Mouse (Mus musculus) liver, adult (tissue): ENCODE results near the gene Vmn1r76.

Source experiments
- GATA4 ChIP-seq: IDR thresholded peaks from 2 replicates; pipeline ENCODE4 v1.6.1; 2014; ENCODE audit warnings: mild to moderate bottlenecking, low read length; ENCODE audit not compliant: insufficient replicate concordance

Vmn1r76 gene

DNA sequence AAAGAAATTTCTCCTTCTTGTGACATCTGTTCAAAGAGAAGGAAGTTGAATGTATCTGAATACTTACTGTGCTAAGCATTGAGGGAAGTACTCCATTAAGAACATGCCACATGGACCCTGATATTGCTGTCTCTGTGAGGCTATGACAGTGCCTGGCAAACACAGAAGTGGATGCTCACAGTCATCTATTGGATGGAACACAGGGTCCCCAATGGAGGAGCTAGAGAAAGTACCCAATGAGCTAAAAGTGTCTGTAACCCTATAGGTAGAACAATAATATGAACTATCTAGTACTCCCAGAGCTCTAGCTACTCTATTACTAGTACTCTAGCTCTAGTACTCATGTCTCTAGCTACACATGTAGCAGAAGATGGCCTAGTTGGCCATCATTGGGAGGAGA lies at the start of gene Vmn1r76:
Vmn1r76 (minus strand) TSS at position 101 of the 400 bp plus-strand sequence.
- TF ChIP-seq GATA4: no peak

DNA sequence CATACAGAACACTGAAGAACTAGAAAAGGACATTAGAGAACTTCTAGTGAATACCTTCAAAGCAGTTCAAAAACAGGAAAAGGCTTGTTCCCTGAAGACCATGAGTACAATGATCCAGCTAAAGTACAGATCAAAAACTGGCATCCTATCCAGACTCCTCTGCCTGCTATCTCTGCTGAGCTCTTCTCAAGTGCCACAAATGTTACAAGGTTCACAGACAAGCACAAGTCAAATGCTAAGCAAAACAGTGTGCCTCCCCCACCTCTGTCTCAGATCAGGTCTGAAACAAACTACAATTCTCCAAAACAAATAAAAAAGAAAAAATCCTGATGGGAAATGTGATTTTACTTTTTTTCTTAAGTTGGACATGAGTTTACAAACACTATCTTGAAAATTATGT lies 34.6 kb upstream of the Vmn1r76 start:
- no peak for TF ChIP-seq GATA4

DNA sequence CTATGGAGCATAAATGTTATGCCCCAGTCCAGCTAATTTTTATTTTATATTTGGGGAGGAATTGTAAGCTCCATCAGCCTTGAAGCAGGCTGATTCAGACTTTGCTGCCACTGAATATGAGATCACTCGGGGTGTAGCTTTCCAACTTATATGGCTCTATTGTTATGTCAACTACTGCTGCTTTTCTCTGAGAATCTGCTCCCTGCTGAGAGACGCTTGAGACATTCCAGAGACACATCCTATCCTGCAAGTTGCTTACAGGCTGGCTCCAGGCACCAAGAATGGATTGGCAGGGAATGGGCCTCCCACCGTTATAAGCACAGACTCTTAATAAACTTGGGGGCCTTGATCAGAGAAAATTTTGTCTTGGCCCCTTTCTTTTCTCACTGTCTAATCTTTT lies 10.0 kb upstream of the Vmn1r76 start:
- no peak for TF ChIP-seq GATA4

DNA sequence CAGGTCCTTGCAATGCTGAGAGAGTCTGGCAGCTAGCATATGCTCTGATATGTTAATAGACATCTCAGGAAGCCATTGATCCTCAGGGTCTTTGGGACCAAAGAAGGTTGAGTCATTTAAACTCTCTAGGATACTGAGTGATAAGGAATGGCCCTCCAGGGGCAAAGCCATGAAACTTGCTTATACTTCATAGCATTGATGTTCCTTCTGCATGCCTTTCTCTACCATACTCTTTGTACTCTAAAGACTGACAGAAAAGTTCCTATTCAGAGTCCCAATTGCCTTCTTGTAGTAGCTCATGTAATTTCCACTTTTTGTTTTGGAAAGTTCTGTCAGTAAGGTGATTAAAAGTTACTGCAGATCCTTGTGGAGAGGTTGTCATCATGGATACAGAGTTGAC lies 63.7 kb downstream of the Vmn1r76 start, which contains the start of gene Vmn1r75:
Vmn1r75 (plus strand) TSS at position 301 of the 400 bp plus-strand sequence.
- TF ChIP-seq GATA4: no peak
